Comparison of ENCODE assay signal across 8 mouse cellular contexts in genomic region chr5:72559544-72560049, GRCm38 (mm10). TPM values are rescaled to one million over a fixed set of nuclear protein-coding genes. Genes with fewer than 3 reads are reported as not detected.
DNase-seq lines count a peak whose midpoint lies in the region; ATAC-seq lines count a peak whose summit lies in the region.

TSS of gene Nfxl1 (minus strand) at chr5:72559684.

- H3K9me3 ChIP-seq in hindbrain, embryonic 12.5 days (replicated peaks): no peaks in the 10 kb centered on the region

- H3K4me3 ChIP-seq in hindbrain, embryonic 12.5 days: peak within 1 kb of the TSS; percentile 69

- peak; percentile 100 for DNase-seq in NIH3T3 (ENCODE audit: low read depth)
- peak; percentile 98 to 99 for DNase-seq in cerebellum, postnatal 10 days
- DNase-seq in frontal cortex, postnatal 10 days (ENCODE audit: low spot score in 2 of 2): peak; percentile 94 to 97
- peak; percentile 93 to 98 for DNase-seq in layer of hippocampus, postnatal 14 days (ENCODE audit: low spot score in 2 of 2)
- DNase-seq in lung, postnatal 14 days: peak; percentile 98
- peak; percentile 99 for DNase-seq in retina, adult 2 months (ENCODE audit: low read depth, low spot score)
- DNase-seq in thymus, postnatal 36 days: peak; percentile 94 to 95

- H3K4me2 ChIP-seq in hindbrain, embryonic 12.5 days (replicated peaks): peak within 1 kb of the TSS; percentile 73

- WGBS in hindbrain, embryonic 12.5 days: 0% methylated on average over 42 of the region's 42 CpGs

- peak within 1 kb of the TSS; percentile 82 for H3K27ac ChIP-seq in hindbrain, embryonic 12.5 days

- 0 out of 2 replicates have a peak, but pooled peaks cover 5% of the 10 kb centered on the region for H3K4me1 ChIP-seq in hindbrain, embryonic 12.5 days

- H3K9ac ChIP-seq in hindbrain, embryonic 12.5 days: peak within 1 kb of the TSS; percentile 85

- no peaks in the 10 kb centered on the region for H3K27me3 ChIP-seq in hindbrain, embryonic 12.5 days

- peaks cover 5% of the 10 kb centered on the region; the same call in 1 of the 2 replicates for H3K36me3 ChIP-seq in hindbrain, embryonic 12.5 days

- peak; percentile 97 for ATAC-seq in hindbrain, embryonic 12.5 days (ENCODE audit: low FRiP score)

RNA-seq across cellular contexts. Expression of gene Nfxl1, which starts in this region (rescaled TPM):
- polyA plus RNA-seq in hindbrain, embryonic 12.5 days (2016; fragmentation: Nextera tagmentation; extraction: Ambion mirVana): 24.2 and 24.9 TPM in 2 replicates
- 10 to 100 TPM; 12.7 to 16.9 TPM for total RNA-seq in layer of hippocampus, postnatal 14 days (2021)

Comparison
In these comparisons a context has a peak if more than half of its experiments do, and no peak if none do; other contexts are left out.
1. Peak in every context shown above with its lines: DNase-seq, ATAC-seq, H3K4me3 ChIP-seq and H3K27ac ChIP-seq.